Mouse (Mus musculus): ENCODE measurements at regions not wholly inside any gene's neighbourhood (a gene's known extent, or its start where the extent isn't known, plus 50 kb on each side); places are given as distances from the start of the nearest gene placed in this dataset.
A peak's percentile ranks its signal among the peaks of the same experiment; 100 is the strongest.

GRCm38 (mm10) chr2:93135324-93135723 lies 52.0 kb upstream of the Trp53i11 start:
- no peak for DNase-seq

GRCm38 (mm10) chr2:93133301-93133971 lies 53.9 kb upstream of the Trp53i11 start:
- DNase-seq = no peak

- peak; percentile 69 for DNase-seq
Measured at GRCm38 (mm10) chr2:93131825-93132623, 55.3 kb upstream of the Trp53i11 start.

- DNase-seq = no peak
Measured at GRCm38 (mm10) chr2:93131236-93131635, 56.1 kb upstream of the Trp53i11 start.

- no peak for DNase-seq
Measured at GRCm38 (mm10) chr2:93129176-93129575, 58.2 kb upstream of the Trp53i11 start.

GRCm38 (mm10) chr2:93126595-93127165 lies 60.7 kb upstream of the Trp53i11 start:
- DNase-seq = peak; percentile 73

GRCm38 (mm10) chr2:93126112-93126511 lies 61.2 kb upstream of the Trp53i11 start:
- no peak for DNase-seq

GRCm38 (mm10) chr2:93124866-93125467 lies 62.4 kb upstream of the Trp53i11 start:
- DNase-seq = no peak

- DNase-seq = no peak
Measured at GRCm38 (mm10) chr2:93123829-93124228, 63.5 kb upstream of the Trp53i11 start.

GRCm38 (mm10) chr2:93120386-93120785 lies 67.0 kb upstream of the Trp53i11 start:
- DNase-seq = no peak

- DNase-seq = no peak
Measured at GRCm38 (mm10) chr2:93119001-93119400, 68.3 kb upstream of the Trp53i11 start.

- no peak for DNase-seq
Measured at GRCm38 (mm10) chr2:93115303-93115702, 69.3 kb upstream of the Prdm11 start.

GRCm38 (mm10) chr2:93113929-93114328 lies 68.0 kb upstream of the Prdm11 start:
- DNase-seq = no peak

- no peak for DNase-seq
Measured at GRCm38 (mm10) chr2:93112320-93112719, 66.4 kb upstream of the Prdm11 start.

GRCm38 (mm10) chr2:93110898-93111297 lies 64.9 kb upstream of the Prdm11 start:
- no peak for DNase-seq

GRCm38 (mm10) chr2:93106581-93106980 lies 60.6 kb upstream of the Prdm11 start:
- no peak for DNase-seq

- no peak for DNase-seq
Measured at GRCm38 (mm10) chr2:93101991-93102390, 56.0 kb upstream of the Prdm11 start.

GRCm38 (mm10) chr2:93099780-93100179 lies 53.8 kb upstream of the Prdm11 start:
- DNase-seq = no peak

GRCm38 (mm10) chr2:93097016-93097415 lies 51.0 kb upstream of the Prdm11 start:
- DNase-seq = no peak

- no peak for DNase-seq
Measured at GRCm38 (mm10) chr2:93096078-93096729, 50.2 kb upstream of the Prdm11 start.

Data from gastrocnemius, postnatal 25 days (tissue).